Mouse (Mus musculus) stomach, postnatal 0 days (tissue): Measurements from ENCODE around the gene Dok7. TPM values are rescaled to one million over a fixed set of nuclear protein-coding genes. Genes with fewer than 3 reads are reported as not detected.

Experiments
- ATAC-seq: fragments of 200-750 bp; cut with Nextera tagmentation; 2 replicates; pipeline ENCODE4 v1.8.0; 2017; ENCODE audit not compliant: low FRiP score, low TSS enrichment
- DNase-seq: peaks from one replicate; pipeline ENCODE4 v3.0.0-alpha.2; 2016; ENCODE audit warnings: low spot score
- H3K27ac ChIP-seq: fragments of 300-500 bp; sonication (generic); replicated peaks from 2 replicates; pipeline ENCODE4 v1.5.1; 2014; ENCODE audit warnings: mild to moderate bottlenecking, control low read depth
- H3K27me3 ChIP-seq: fragments of 300-500 bp; sonication (generic); 2 replicates; pipeline ENCODE4 v1.6.1; 2014; ENCODE audit warnings: low read length; ENCODE audit not compliant: control insufficient read depth, insufficient read depth
- H3K36me3 ChIP-seq: fragments of 300-500 bp; sonication (generic); 2 replicates; pipeline ENCODE4 v1.6.1; 2014; ENCODE audit warnings: low read length, mixed read lengths; ENCODE audit not compliant: control insufficient read depth, insufficient read depth
- H3K4me1 ChIP-seq: fragments of 300-500 bp; sonication (generic); replicated peaks from 2 replicates; pipeline ENCODE4 v1.6.1; 2014; ENCODE audit warnings: antibody characterized with exemption; ENCODE audit not compliant: control insufficient read depth, insufficient read depth
- H3K4me2 ChIP-seq: fragments of 300-500 bp; sonication (generic); replicated peaks from 2 replicates; pipeline ENCODE4 v1.6.1; 2014; ENCODE audit warnings: low read depth, mild to moderate bottlenecking, control low read depth, moderate library complexity
- H3K4me3 ChIP-seq: fragments of 300-500 bp; sonication (generic); 2 replicates; pipeline ENCODE4 v1.5.1; 2014; ENCODE audit warnings: low read depth, low read length, control low read depth
- H3K9ac ChIP-seq: fragments of 300-500 bp; sonication (generic); 2 replicates; pipeline ENCODE4 v1.6.1; 2014; ENCODE audit warnings: mild to moderate bottlenecking, low read length, control low read depth, mixed read lengths
- H3K9me3 ChIP-seq: fragments of 300-500 bp; sonication (generic); 2 replicates; pipeline ENCODE4 v1.6.1; 2016; ENCODE audit warnings: low read length; ENCODE audit not compliant: control insufficient read depth
- CTCF ChIP-seq: IDR thresholded peaks from 2 replicates; pipeline ENCODE4 v1.5.1; 2016; ENCODE audit warnings: antibody characterized with exemption, low read depth, mild to moderate bottlenecking, moderate library complexity
- EP300 ChIP-seq: optimal IDR thresholded peaks from 2 replicates; pipeline ENCODE3; 2016; ENCODE audit warnings: antibody characterized with exemption
- WGBS: fragments of 180-500 bp; shearing (Covaris S2); extraction: QIAGEN DNeasy Blood & Tissue Kit; methylation state at CpG from one replicate; pipeline ENCODE4 v1.1.7; 2014; 5-methylcytosine and 5-hydroxymethylcytosine counted together
- polyA plus RNA-seq: library from polyadenylated mRNA; unstranded; fragments of >200 nt; fragmentation: Nextera tagmentation; extraction: Ambion mirVana; gene quantifications from 2 replicates; pipeline ENCODE4 v1.2.1, GENCODE M21; 2015

Dok7 gene
- polyA plus RNA-seq, 1 experiment from 2014 or later: 0.72 TPM

DNA sequence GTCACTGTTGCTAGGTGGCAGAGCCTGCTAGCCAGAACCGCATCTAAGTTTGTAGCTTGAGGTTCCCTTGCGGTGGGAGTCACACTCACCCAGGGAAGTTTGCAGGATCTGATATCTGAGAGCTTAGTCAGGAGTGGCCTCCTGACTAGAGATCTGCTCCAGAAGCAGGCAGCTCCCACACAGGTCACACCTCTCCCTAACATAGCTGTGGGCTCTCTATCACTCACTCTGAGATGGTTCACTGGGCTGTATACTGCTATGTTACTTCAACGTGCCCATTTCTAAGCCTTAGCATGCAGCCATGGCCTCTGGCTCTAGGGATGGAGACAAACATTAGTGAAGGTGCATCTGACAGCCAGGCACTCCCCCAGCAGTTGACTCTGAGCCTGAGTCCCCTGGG, 35.1 kb downstream of the Dok7 start:
- Histone ChIP-seq H3K27ac (no peak overlapping the region), H3K9me3 (no peaks in the 10 kb centered on the region), H3K36me3 (peaks cover 29% of the 10 kb centered on the region), H3K9ac (no peak overlapping the region), H3K4me1 (no peaks in the 10 kb centered on the region), H3K27me3 (no peaks in the 10 kb centered on the region), H3K4me2 (no peak overlapping the region), H3K4me3 (no peak overlapping the region)
- TF ChIP-seq EP300 (no peak), CTCF (no peak)
- 85% methylated on average over 3 of the region's 3 CpGs for WGBS
- ATAC-seq (no peak), DNase-seq (no peak)

DNA sequence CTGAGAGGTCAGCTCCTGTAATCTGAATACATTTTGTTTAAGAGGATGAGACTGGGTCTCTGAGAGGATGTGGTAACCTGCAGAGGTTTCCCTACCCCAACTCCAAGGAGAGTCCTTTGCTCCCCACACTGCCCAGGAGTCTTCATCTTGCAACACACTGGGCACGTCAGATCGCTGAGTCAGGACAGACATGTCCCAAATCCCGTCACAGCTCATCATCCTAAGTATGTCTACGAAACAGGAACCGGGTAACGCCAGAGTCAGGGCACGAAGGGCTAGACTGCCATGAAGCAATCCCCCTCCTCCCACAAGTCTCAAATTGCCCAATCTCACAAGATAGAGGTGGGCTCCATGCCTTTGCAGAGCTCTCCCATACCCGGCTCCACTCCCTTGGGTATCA, 46.5 kb downstream of the Dok7 start:
- Histone ChIP-seq H3K4me3 (no peak overlapping the region), H3K9me3 (no peaks in the 10 kb centered on the region), H3K27me3 (no peaks in the 10 kb centered on the region), H3K4me1 (peaks cover 8% of the 10 kb centered on the region), H3K36me3 (peaks cover 23% of the 10 kb centered on the region), H3K9ac (peak overlapping the region; percentile 23; the same call in 1 of the 2 replicates), H3K27ac (no peak overlapping the region), H3K4me2 (no peak overlapping the region)
- WGBS: 78% methylated on average over 8 of the region's 8 CpGs
- TF ChIP-seq EP300 (no peak), CTCF (no peak)
- DNase-seq (no peak), ATAC-seq (no peak)

DNA sequence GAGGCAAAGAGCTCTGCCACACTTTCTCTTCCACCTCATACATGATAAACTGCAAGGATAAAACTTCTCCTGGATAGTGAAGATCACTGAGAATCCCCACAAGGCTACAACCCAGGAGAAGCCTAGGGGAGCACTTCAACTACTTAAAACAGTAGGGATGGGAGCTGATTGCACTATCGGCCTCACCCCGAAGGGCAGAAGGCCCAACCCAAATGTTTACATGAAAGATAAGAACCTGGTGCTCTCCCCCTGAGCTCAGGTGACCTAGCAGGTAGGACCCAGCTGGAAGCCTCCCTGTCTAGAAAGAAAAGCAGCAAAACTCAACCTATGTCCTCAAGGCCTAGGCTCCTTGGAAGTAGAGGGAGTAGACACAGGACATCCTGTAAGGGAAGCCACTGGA, 47.0 kb downstream of the Dok7 start:
- Histone ChIP-seq H3K4me1 (peaks cover 8% of the 10 kb centered on the region), H3K27me3 (no peaks in the 10 kb centered on the region), H3K4me3 (no peak overlapping the region), H3K27ac (no peak overlapping the region), H3K9me3 (no peaks in the 10 kb centered on the region), H3K4me2 (peak overlapping the region; percentile 71; the same call in 1 of the 2 replicates), H3K9ac (peak overlapping the region; percentile 23; the same call in 1 of the 2 replicates), H3K36me3 (peaks cover 23% of the 10 kb centered on the region)
- 40% methylated on average over 2 of the region's 2 CpGs for WGBS
- no peak for DNase-seq
- ATAC-seq: no peak
- no peak for TF ChIP-seq EP300
- TF ChIP-seq CTCF: no peak

DNA sequence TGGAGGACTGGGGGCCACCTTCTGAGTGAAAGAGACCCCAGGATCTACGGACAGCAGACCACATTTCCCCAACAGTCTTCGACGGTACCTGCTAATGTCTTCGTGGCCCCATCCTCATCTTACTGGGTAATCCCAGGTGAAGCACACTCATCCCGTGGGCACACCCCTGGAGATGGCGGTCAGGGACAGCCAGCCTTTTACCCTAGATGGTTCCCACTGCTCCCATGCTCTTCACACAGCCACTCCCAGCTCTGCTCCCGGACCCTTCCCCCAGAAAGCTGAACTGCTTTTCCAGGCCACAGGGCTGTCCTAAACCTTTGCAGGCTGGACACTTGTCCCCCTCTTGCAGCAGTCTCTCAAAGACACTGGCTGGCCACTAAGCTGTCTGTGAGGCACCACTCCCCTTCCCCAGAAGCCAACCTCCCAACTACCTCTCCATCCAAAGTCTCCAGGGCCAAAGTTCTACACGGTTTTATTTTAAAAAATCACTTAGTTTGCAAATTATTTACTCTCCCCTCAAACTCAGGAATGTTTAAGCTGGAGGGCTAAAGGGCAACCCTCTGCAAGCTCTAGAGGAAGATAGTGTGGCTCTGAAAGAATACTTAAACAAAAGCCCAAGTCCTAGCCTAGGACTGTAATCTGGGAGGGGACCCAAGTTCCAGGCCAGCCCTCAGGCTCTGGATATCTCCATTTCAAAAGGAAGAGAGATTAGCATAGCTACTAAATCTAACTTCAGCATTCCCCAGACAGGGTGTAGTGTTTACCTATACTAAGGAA, 47.8 kb downstream of the Dok7 start:
- DNase-seq: no peak
- no peak for TF ChIP-seq CTCF
- no peak for TF ChIP-seq EP300
- H3K9me3 ChIP-seq: no peaks in the 10 kb centered on the region
- 51% methylated on average over 8 of the region's 8 CpGs for WGBS
- peak; percentile 3; the same call in 1 of the 2 replicates for ATAC-seq
- H3K27me3 ChIP-seq: no peaks in the 10 kb centered on the region
- peak overlapping the region; percentile 47; the same call in 1 of the 2 replicates for H3K9ac ChIP-seq
- peak overlapping the region; percentile 71 for H3K4me2 ChIP-seq
- peaks cover 8% of the 10 kb centered on the region for H3K4me1 ChIP-seq
- H3K36me3 ChIP-seq: peaks cover 19% of the 10 kb centered on the region
- peak overlapping the region; percentile 77 for H3K4me3 ChIP-seq
- no peak overlapping the region for H3K27ac ChIP-seq

DNA sequence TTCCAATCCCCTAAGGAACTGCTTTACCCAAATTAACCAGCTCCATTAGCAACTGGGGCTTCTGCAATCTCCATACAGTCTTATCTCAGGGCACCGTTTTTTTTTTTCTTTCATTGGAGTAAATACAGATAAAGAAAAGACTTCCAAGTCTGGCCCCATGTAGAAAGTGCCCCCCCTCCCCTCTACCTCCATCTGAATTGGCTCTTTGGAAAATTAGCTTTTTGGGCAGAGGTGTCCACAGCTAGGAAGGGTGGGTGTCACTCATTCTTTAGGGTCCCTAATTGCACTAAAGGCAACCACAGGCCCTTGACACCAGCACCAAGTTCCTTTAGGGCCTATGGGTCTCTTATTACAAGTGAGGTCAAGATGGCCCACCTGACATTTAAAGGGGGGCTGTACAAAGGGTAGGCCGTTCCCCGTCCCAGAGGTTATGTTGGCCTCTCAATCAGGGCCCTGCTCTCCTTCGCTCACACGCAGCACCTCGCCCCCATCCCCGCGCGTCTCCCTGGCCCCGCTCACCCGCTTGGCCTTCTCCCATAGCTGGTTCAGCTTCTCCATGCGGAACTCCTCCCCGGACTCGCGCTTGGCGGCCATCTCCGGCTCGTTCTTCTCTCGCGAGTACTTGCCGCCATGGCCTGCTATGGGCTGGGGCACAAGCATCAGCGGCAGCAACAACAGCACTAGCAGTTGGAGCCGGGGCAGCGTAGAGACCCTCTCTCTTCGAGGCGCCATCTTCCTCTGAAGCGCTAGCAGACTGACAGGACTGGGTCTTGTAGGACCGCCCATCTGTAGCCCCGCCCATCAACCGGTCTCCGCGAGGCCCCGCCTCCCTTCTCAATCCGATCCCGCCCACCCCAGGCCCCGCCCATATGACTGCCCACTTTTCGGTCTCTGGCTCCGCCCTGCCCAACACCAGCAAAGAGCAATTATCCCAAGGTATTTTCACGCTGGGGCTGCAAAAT, 48.7 kb downstream of the Dok7 start, which contains the start of gene Lrpap1:
Lrpap1 (minus strand) TSS at position 807 of the 962 bp plus-strand sequence.
- Histone ChIP-seq H3K27ac (peak within 1 kb of the TSS; percentile 83), H3K9ac (peak within 1 kb of the TSS; percentile 81), H3K27me3 (no peaks in the 10 kb centered on the region), H3K4me2 (peak within 1 kb of the TSS; percentile 71), H3K4me1 (peaks cover 8% of the 10 kb centered on the region), H3K9me3 (no peaks in the 10 kb centered on the region), H3K36me3 (peaks cover 19% of the 10 kb centered on the region), H3K4me3 (peak within 1 kb of the TSS; percentile 77)
- TF ChIP-seq CTCF (no peak; the same call in 1 of the 2 replicates), EP300 (no peak)
- DNase-seq (peak; percentile 97), ATAC-seq (peak; percentile 94)
- WGBS: under 1% methylated on average over 35 of the region's 39 CpGs
